Mouse (Mus musculus): ENCODE data around the gene Ahcy. TPM values are rescaled to one million over a fixed set of nuclear protein-coding genes. Genes with fewer than 3 reads are reported as not detected.
"Not testable (repeated sequence)": the region's sequence is repeated elsewhere in the genome, so short reads cannot be mapped to it uniquely, and the experiment has no call there.

Gene Ahcy
- polyA plus RNA-seq, 2 experiments = 61.3 to 89.4 TPM

GRCm38 (mm10) chr2:155019673-155020072 is 54.6 kb downstream of the Ahcy start:
- Histone ChIP-seq H3K27me3 (ENCODE audit: control insufficient read depth, insufficient read depth, low read length) (peaks cover 10% of the 10 kb centered on the region; the same call in 1 of the 2 replicates), H3K4me3 (ENCODE audit: insufficient read depth in 1 of 2, low read depth in 2 of 2, low read length in 2 of 2) (peak overlapping the region; percentile 59 to 65), H3K27ac (peak overlapping the region; percentile 27), H3K9ac (replicated peaks) (peak overlapping the region; percentile 53), H3K36me3 (replicated peaks; ENCODE audit: control insufficient read depth, insufficient read depth, low read depth) (no peaks in the 10 kb centered on the region), H3K4me2 (ENCODE audit: low read depth) (peak overlapping the region; percentile 95), H3K4me1 (replicated peaks; ENCODE audit: control insufficient read depth in 2 of 2, insufficient read depth in 2 of 2, low read length in 1 of 2) (no peaks in the 10 kb centered on the region; a peak in 1 of 4 replicates), H3K9me3 (ENCODE audit: control insufficient read depth, low read length) (no peaks in the 10 kb centered on the region)
- under 1% methylated on average over 22 of the region's 22 CpGs for WGBS (ENCODE audit: insufficient replicate concordance)
- TF ChIP-seq CTCF (IDR thresholded peaks at IDR 0.05; ENCODE audit: low read depth) (peak; percentile 76), EP300 (IDR thresholded peaks at IDR 0.05; ENCODE audit: low read depth) (no peak)
- peak in 1 of 3 experiments; percentile 71 for DNase-seq (ENCODE audit: low read depth in 3 of 3, low spot score in 3 of 3)
- ATAC-seq (ENCODE audit: insufficient read depth) = peak; percentile 70; the same call in 1 of the 2 replicates

GRCm38 (mm10) chr2:155018762-155019641 is 55.3 kb downstream of the Ahcy start:
- under 1% methylated on average over 38 of the region's 38 CpGs for WGBS (ENCODE audit: insufficient replicate concordance)
- DNase-seq (ENCODE audit: low read depth in 3 of 3, low spot score in 3 of 3) = peak in 1 of 3 experiments; percentile 57
- Histone ChIP-seq H3K4me2 (ENCODE audit: low read depth) (peak overlapping the region; percentile 95), H3K9ac (replicated peaks) (peak overlapping the region; percentile 53), H3K4me1 (replicated peaks; ENCODE audit: control insufficient read depth in 2 of 2, insufficient read depth in 2 of 2, low read length in 1 of 2) (no peaks in the 10 kb centered on the region; a peak in 1 of 4 replicates), H3K9me3 (ENCODE audit: control insufficient read depth, low read length) (no peaks in the 10 kb centered on the region), H3K4me3 (ENCODE audit: insufficient read depth in 1 of 2, low read depth in 2 of 2, low read length in 2 of 2) (peak overlapping the region; percentile 59 to 65), H3K36me3 (replicated peaks; ENCODE audit: control insufficient read depth, insufficient read depth, low read depth) (no peaks in the 10 kb centered on the region), H3K27ac (peak overlapping the region; percentile 27), H3K27me3 (ENCODE audit: control insufficient read depth, insufficient read depth, low read length) (peaks cover 10% of the 10 kb centered on the region)
- ATAC-seq (ENCODE audit: insufficient read depth) = peak; percentile 91
- TF ChIP-seq CTCF (IDR thresholded peaks at IDR 0.05; ENCODE audit: low read depth) (0 out of 2 replicates have a peak, but pooled peaks have one; percentile 2), EP300 (IDR thresholded peaks at IDR 0.05; ENCODE audit: low read depth) (no peak)

- Histone ChIP-seq H3K4me2 (ENCODE audit: low read depth) (peak within 1 kb of the TSS; percentile 95), H3K9ac (replicated peaks) (peak within 1 kb of the TSS; percentile 53), H3K4me3 (ENCODE audit: insufficient read depth in 1 of 2, low read depth in 2 of 2, low read length in 2 of 2) (peak within 1 kb of the TSS; percentile 59 to 65), H3K27me3 (ENCODE audit: control insufficient read depth, insufficient read depth, low read length) (peaks cover 10% of the 10 kb centered on the region)
- ATAC-seq (ENCODE audit: insufficient read depth); H3K36me3 ChIP-seq (replicated peaks; ENCODE audit: control insufficient read depth, insufficient read depth, low read depth); DNase-seq (ENCODE audit: low read depth in 3 of 3, low spot score in 3 of 3); H3K9me3 ChIP-seq (ENCODE audit: control insufficient read depth, low read length); H3K4me1 ChIP-seq (replicated peaks; ENCODE audit: control insufficient read depth in 2 of 2, insufficient read depth in 2 of 2, low read length in 1 of 2); H3K27ac ChIP-seq: not testable (repeated sequence)
- under 1% methylated on average over 23 of the region's 26 CpGs for WGBS (ENCODE audit: insufficient replicate concordance)
Observed at GRCm38 (mm10) chr2:155018251-155018755, 56.0 kb downstream of the Ahcy start, which contains the start of gene Gm14226. Gene Gm14226, plus strand, starts transcription at chr2:155018266.

DNA sequence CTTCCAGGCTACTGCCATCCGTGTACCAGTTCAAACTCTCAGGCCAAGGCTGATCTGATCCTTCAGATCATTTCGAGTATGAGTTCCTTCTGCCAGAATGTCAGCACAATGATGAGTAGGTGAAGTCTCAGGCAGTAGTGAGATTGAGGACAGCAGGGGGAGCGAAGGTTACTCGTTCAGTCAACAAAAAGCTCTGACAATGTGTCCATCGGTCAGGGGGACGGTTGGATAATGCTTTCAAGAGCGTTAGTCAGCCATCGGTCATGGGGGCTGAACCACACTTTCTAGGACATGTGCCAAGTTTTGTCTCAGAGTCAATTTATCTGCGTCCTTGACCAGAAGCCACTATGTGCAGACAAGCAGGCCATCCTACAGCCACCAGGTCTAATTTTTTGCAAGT is 57.5 kb downstream of the Ahcy start:
- not testable (repeated sequence) for H3K27ac ChIP-seq; H3K9ac ChIP-seq (replicated peaks); H3K4me3 ChIP-seq (ENCODE audit: insufficient read depth in 1 of 2, low read depth in 2 of 2, low read length in 2 of 2); ATAC-seq (ENCODE audit: insufficient read depth); H3K36me3 ChIP-seq (replicated peaks; ENCODE audit: control insufficient read depth, insufficient read depth, low read depth); H3K4me1 ChIP-seq (replicated peaks; ENCODE audit: control insufficient read depth in 2 of 2, insufficient read depth in 2 of 2, low read length in 1 of 2); H3K4me2 ChIP-seq (ENCODE audit: low read depth); DNase-seq (ENCODE audit: low read depth in 3 of 3, low spot score in 3 of 3); H3K9me3 ChIP-seq (ENCODE audit: control insufficient read depth, low read length)
- WGBS (ENCODE audit: insufficient replicate concordance) = 31% methylated on average over 6 of the region's 9 CpGs
- H3K27me3 ChIP-seq (ENCODE audit: control insufficient read depth, insufficient read depth, low read length) = peaks cover 10% of the 10 kb centered on the region

DNA sequence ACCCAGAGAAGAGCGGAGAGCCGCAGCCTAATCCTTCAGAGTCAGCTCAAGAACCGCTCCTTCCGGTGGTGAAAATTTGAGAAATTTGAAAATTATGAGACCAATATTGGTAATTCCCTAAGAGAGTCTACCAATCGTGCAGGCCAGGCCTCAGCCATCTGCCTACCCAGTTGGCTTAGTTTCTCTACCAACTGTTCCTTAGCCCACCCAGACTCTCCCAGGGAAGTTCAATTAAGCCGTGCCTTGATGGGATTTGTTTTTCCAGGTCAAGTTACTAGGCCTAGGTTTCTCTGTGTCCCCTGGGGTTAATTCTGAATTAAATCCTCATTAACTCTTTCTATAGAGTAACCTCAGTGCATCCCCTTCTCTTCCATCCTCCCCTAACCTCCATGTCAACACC is 61.3 kb downstream of the Ahcy start:
- H3K4me1 ChIP-seq (replicated peaks; ENCODE audit: control insufficient read depth in 2 of 2, insufficient read depth in 2 of 2, low read length in 1 of 2) = no peaks in the 10 kb centered on the region
- H3K9me3 ChIP-seq (ENCODE audit: control insufficient read depth, low read length) = no peaks in the 10 kb centered on the region
- TF ChIP-seq EP300 (IDR thresholded peaks at IDR 0.05; ENCODE audit: low read depth) (no peak), CTCF (IDR thresholded peaks at IDR 0.05; ENCODE audit: low read depth) (no peak)
- H3K9ac ChIP-seq (replicated peaks) = no peak overlapping the region
- H3K4me2 ChIP-seq (ENCODE audit: low read depth) = no peak overlapping the region
- no peak for ATAC-seq (ENCODE audit: insufficient read depth)
- DNase-seq (ENCODE audit: low read depth in 3 of 3, low spot score in 3 of 3) = no peak
- no peaks in the 10 kb centered on the region for H3K36me3 ChIP-seq (replicated peaks; ENCODE audit: control insufficient read depth, insufficient read depth, low read depth)
- H3K27ac ChIP-seq = no peak overlapping the region
- 78% methylated on average over 6 of the region's 6 CpGs for WGBS (ENCODE audit: insufficient replicate concordance)
- no peaks in the 10 kb centered on the region; the same call in 1 of the 2 replicates for H3K27me3 ChIP-seq (ENCODE audit: control insufficient read depth, insufficient read depth, low read length)
- H3K4me3 ChIP-seq (ENCODE audit: insufficient read depth in 1 of 2, low read depth in 2 of 2, low read length in 2 of 2) = no peak overlapping the region
